Mouse (Mus musculus): ENCODE results near the gene Car7.

DNA sequence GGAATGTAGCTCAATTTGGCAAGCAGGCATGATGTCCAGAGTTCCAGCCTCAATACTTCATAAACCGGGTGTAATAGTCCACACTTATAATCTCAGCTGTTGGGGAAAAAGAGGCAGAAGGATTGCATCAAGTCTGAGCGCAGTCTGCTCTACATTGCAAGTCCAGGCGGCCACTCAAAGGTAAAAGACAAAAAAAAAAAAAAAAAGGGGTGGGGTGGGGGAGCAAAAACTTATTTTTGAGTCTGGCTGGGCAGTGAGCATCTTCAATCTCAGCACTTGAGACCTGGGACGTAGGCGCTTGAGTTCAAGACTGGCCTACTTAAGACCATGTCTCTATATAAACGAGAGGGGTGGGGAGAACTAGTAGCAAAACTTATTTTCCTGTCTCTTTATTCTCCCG lies 938 bp upstream of the Car7 start:
- TF ChIP-seq POLR2A (IDR thresholded peaks at IDR 0.05; ENCODE audit: low read depth, low read length) (no peak), CTCF (conservative IDR thresholded peaks at IDR 0.05; ENCODE audit: insufficient read depth, insufficient read length, low read depth, low read length) (no peak)

All from kidney, adult 2 months (tissue).